Mouse (Mus musculus) liver, embryonic 11.5 days (tissue): ENCODE measurements around the gene Plscr3. TPM values are rescaled to one million over a fixed set of nuclear protein-coding genes. Genes with fewer than 3 reads are reported as not detected.

Source experiments
- ATAC-seq: fragments of 200-750 bp; cut with Nextera tagmentation; replicated peaks from 2 replicates; pipeline ENCODE4 v1.8.0; 2017; ENCODE audit warnings: moderate number of reproducible peaks, mild to moderate bottlenecking, moderate TSS enrichment, moderate library complexity; ENCODE audit not compliant: low FRiP score
- DNase-seq: peaks from one replicate; pipeline ENCODE4 v3.0.0-alpha.2; 2017; ENCODE audit warnings: low spot score
- H3K27ac ChIP-seq: fragments of 300-500 bp; sonication (generic); 2 replicates; pipeline ENCODE4 v1.5.1; 2014; ENCODE audit warnings: mild to moderate bottlenecking, low read depth, low read length, control low read depth
- H3K27me3 ChIP-seq: fragments of 300-500 bp; sonication (generic); replicated peaks from 2 replicates; pipeline ENCODE4 v1.6.1; 2014; ENCODE audit warnings: low read length, mixed read lengths; ENCODE audit not compliant: control insufficient read depth, insufficient read depth
- H3K36me3 ChIP-seq: fragments of 300-500 bp; sonication (generic); 2 replicates; pipeline ENCODE4 v1.6.1; 2014; ENCODE audit warnings: mild to moderate bottlenecking, low read length, moderate library complexity, mixed read lengths; ENCODE audit not compliant: control insufficient read depth, insufficient read depth
- H3K4me1 ChIP-seq: fragments of 300-500 bp; sonication (generic); replicated peaks from 2 replicates; pipeline ENCODE4 v1.6.1; 2014; ENCODE audit warnings: low read length, mixed read lengths; ENCODE audit not compliant: control insufficient read depth, insufficient read depth
- H3K4me2 ChIP-seq: fragments of 300-500 bp; sonication (generic); 2 replicates; pipeline ENCODE4 v1.6.1; 2014; ENCODE audit warnings: mild to moderate bottlenecking, control low read depth, moderate library complexity
- H3K4me3 ChIP-seq: fragments of 300-500 bp; sonication (generic); 2 replicates; pipeline ENCODE4 v1.5.1; 2014; ENCODE audit warnings: low read depth, low read length, control low read depth
- H3K9ac ChIP-seq: fragments of 300-500 bp; sonication (generic); 2 replicates; pipeline ENCODE4 v1.6.1; 2014; ENCODE audit warnings: low read depth, low read length, control low read depth
- H3K9me3 ChIP-seq: fragments of 300-500 bp; sonication (generic); 2 replicates; pipeline ENCODE4 v1.6.1; 2016; ENCODE audit warnings: low read length, inconsistent platforms, mixed read lengths; ENCODE audit not compliant: control insufficient read depth
- WGBS: fragments of 180-500 bp; shearing (Covaris S2); extraction: QIAGEN DNeasy Blood & Tissue Kit; methylation state at CpG from one replicate; pipeline ENCODE4 v1.1.7; 2014; 5-methylcytosine and 5-hydroxymethylcytosine counted together
- polyA plus RNA-seq: library from polyadenylated mRNA; unstranded; fragments of >200 nt; fragmentation: Nextera tagmentation; extraction: Ambion mirVana; gene quantifications from 2 replicates; pipeline ENCODE4 v1.2.1, GENCODE M21; 2014

Plscr3 gene
- polyA plus RNA-seq, result 63.5 and 70.1 TPM in 2 replicates

DNA sequence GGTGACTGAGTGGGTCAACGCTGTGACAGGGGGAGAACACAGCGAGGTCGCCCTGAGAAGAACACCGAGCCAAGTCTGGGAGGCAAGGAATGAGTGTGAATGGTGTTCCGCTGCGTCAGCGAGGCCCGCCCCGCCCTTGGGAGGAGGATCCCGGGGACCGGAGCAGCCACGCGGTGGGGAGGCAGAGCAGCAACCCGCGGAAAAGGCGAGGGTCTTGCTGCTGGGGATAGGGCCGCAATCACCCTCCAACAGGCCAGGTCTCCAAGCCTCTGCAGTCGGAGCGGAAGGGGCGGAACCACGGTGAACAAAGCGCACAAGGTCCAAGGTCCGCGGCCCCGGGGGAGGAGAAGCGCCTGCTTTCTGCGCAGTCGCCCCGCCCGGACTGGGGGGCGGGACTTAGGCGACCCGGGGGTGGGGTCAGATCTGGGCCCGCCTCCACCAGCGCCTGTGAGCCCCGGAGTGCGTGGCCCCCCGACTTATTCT, at the start of gene Plscr3:
TSS of gene Plscr3 (plus strand) at position 179 of the 483 bp plus-strand sequence.
- DNase-seq, result peak; percentile 97
- WGBS, result under 1% methylated on average over 38 of the region's 38 CpGs
- Histone ChIP-seq H3K27me3 (no peaks in the 10 kb centered on the region), H3K36me3 (peaks cover 19% of the 10 kb centered on the region), H3K9ac (peak within 1 kb of the TSS; percentile 72), H3K4me2 (peak within 1 kb of the TSS; percentile 76), H3K9me3 (no peaks in the 10 kb centered on the region), H3K4me1 (peaks cover 31% of the 10 kb centered on the region), H3K27ac (peak within 1 kb of the TSS; percentile 95), H3K4me3 (peak within 1 kb of the TSS; percentile 74)
- peak; percentile 90 for ATAC-seq

DNA sequence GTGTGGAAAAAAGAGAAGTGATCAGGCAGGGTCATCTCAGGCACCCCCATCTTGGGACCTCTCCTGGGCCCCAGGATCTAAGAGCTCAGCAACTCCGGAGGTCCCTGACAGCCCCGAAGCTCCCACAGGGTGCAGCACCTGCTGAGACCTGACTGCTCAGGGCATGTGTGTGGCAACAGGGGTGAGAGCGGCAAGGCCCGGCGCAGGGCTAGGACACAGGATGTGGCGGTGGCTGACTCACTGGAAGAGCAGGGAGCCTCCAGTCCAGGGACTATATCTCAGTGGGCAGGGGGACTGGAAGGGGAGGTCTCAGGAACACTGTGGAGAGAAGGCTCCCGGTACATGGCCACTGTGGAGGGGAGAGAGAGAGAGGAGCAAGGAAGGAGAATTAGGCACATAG, 48.3 kb upstream of the Plscr3 start:
- DNase-seq (no peak), ATAC-seq (no peak)
- Histone ChIP-seq H3K36me3 (no peaks in the 10 kb centered on the region), H3K4me1 (peaks cover 27% of the 10 kb centered on the region), H3K4me2 (no peak overlapping the region), H3K4me3 (no peak overlapping the region), H3K27me3 (peaks cover 58% of the 10 kb centered on the region), H3K9ac (no peak overlapping the region), H3K27ac (no peak overlapping the region), H3K9me3 (no peaks in the 10 kb centered on the region)
- 70% methylated on average over 7 of the region's 7 CpGs for WGBS

- no peak overlapping the region for H3K4me3 ChIP-seq
- peak overlapping the region; percentile 94 for H3K4me2 ChIP-seq
- H3K4me1 ChIP-seq, result peaks cover 43% of the 10 kb centered on the region
- no peak overlapping the region for H3K27ac ChIP-seq
- H3K9ac ChIP-seq, result no peak overlapping the region
- peaks cover 75% of the 10 kb centered on the region for H3K27me3 ChIP-seq
- 37% methylated on average over 12 of the region's 12 CpGs for WGBS
- DNase-seq (no peak), ATAC-seq (no peak)
- no peaks in the 10 kb centered on the region for H3K9me3 ChIP-seq
- H3K36me3 ChIP-seq, result no peaks in the 10 kb centered on the region
These were observed 46.6 kb upstream of the Plscr3 start for GRCm38 (mm10) chr11:69799394-69800137.

- no peak overlapping the region for H3K27ac ChIP-seq
- H3K27me3 ChIP-seq, result peaks cover 80% of the 10 kb centered on the region
- H3K9me3 ChIP-seq, result no peaks in the 10 kb centered on the region
- H3K36me3 ChIP-seq, result no peaks in the 10 kb centered on the region
- H3K4me1 ChIP-seq, result peaks cover 45% of the 10 kb centered on the region
- ATAC-seq, result no peak
- peak overlapping the region; percentile 94 for H3K4me2 ChIP-seq
- 2% methylated on average over 11 of the region's 11 CpGs for WGBS
- H3K9ac ChIP-seq, result peak overlapping the region; percentile 35; the same call in 1 of the 2 replicates
- no peak for DNase-seq
- H3K4me3 ChIP-seq, result peak overlapping the region; percentile 51
These were observed 46.1 kb upstream of the Plscr3 start for GRCm38 (mm10) chr11:69800138-69800391.

- Histone ChIP-seq H3K36me3 (no peaks in the 10 kb centered on the region), H3K27ac (peak overlapping the region; percentile 16; the same call in 1 of the 2 replicates), H3K9ac (peak overlapping the region; percentile 35), H3K4me3 (peak overlapping the region; percentile 51), H3K27me3 (peaks cover 85% of the 10 kb centered on the region), H3K4me2 (peak overlapping the region; percentile 94), H3K9me3 (no peaks in the 10 kb centered on the region), H3K4me1 (peaks cover 46% of the 10 kb centered on the region)
- 1% methylated on average over 36 of the region's 36 CpGs for WGBS
- DNase-seq (peak; percentile 79), ATAC-seq (no peak)
These were observed 45.6 kb upstream of the Plscr3 start for GRCm38 (mm10) chr11:69800392-69801197.

DNA sequence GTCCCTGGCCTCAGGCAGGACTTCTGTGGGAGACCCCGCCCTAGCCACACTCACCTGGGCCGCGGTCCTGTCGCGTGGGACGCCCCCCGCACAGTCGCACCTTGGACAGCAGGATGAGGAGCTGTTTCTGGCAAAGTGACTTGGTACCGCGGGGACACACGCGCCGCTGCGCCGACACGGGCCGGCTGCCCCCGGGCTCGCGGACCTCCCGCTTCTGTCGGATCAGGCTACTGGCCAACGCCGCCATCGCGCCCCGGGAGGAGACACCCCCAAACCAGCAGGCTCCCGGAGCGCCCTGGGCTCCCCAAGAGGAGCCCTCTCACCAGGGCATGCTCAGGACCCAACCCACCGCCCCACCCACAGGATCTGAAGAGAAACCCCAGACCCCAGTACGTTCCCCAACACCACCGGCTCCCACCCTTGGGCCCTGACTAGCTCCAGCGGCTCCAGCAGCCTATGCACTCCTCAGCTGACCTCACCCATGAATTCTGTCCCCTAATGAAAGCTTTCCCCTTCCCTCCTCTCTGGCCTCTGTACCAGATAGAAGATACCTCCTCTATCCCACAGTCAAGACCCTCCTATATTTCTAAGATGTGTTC, 44.7 kb upstream of the Plscr3 start, which contains the start of gene Fgf11:
TSS of gene Fgf11 (minus strand) at position 479 of the 599 bp plus-strand sequence.
- Histone ChIP-seq H3K9ac (peak within 1 kb of the TSS; percentile 59), H3K27me3 (peaks cover 83% of the 10 kb centered on the region), H3K4me1 (peaks cover 46% of the 10 kb centered on the region), H3K4me2 (peak within 1 kb of the TSS; percentile 94), H3K9me3 (no peaks in the 10 kb centered on the region), H3K4me3 (peak within 1 kb of the TSS; percentile 58), H3K36me3 (no peaks in the 10 kb centered on the region), H3K27ac (peak within 1 kb of the TSS; percentile 16; the same call in 1 of the 2 replicates)
- ATAC-seq, result no peak
- WGBS, result 3% methylated on average over 33 of the region's 33 CpGs
- no peak for DNase-seq

DNA sequence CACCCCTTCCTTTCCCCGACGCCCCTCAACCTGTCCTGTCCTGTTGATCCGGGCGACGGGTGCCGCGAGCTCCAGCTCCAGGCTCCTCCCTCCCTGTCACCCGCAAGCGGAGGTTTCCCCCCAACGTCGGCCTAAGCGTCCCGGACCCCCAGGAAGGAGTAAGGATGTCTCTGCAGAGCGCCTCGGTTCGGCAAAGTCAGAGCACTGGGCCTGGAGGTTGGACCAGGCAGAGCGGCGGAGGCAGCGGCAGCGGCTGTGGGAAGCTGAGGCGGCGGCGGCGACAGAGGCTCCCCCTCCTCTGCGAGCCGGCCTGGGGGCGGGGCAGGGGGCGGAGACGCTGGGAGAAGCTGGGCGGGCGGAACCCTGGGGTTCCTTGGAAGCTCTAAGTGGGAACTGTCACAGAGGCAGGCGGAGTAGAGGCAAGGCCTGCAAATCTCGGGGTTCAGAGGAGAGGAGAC, 43.5 kb upstream of the Plscr3 start:
- DNase-seq (peak; percentile 86), ATAC-seq (peak; percentile 35; the same call in 1 of the 2 replicates)
- peak overlapping the region; percentile 58 for H3K4me3 ChIP-seq
- H3K27me3 ChIP-seq, result peaks cover 81% of the 10 kb centered on the region
- H3K4me1 ChIP-seq, result peaks cover 46% of the 10 kb centered on the region
- H3K27ac ChIP-seq, result no peak overlapping the region; the same call in 1 of the 2 replicates
- 0% methylated on average over 31 of the region's 33 CpGs for WGBS
- no peaks in the 10 kb centered on the region for H3K36me3 ChIP-seq
- no peaks in the 10 kb centered on the region for H3K9me3 ChIP-seq
- H3K9ac ChIP-seq, result peak overlapping the region; percentile 59; the same call in 1 of the 2 replicates
- peak overlapping the region; percentile 94 for H3K4me2 ChIP-seq

GRCm38 (mm10) chr11:69803328-69803727, 42.8 kb upstream of the Plscr3 start:
- Histone ChIP-seq H3K36me3 (no peaks in the 10 kb centered on the region), H3K27ac (no peak overlapping the region), H3K9me3 (no peaks in the 10 kb centered on the region), H3K4me2 (peak overlapping the region; percentile 94), H3K4me1 (peaks cover 46% of the 10 kb centered on the region), H3K4me3 (peak overlapping the region; percentile 58), H3K27me3 (peaks cover 76% of the 10 kb centered on the region), H3K9ac (peak overlapping the region; percentile 59)
- no peak for DNase-seq
- ATAC-seq, result peak; percentile 33
- 2% methylated on average over 12 of the region's 12 CpGs for WGBS
